Mouse (Mus musculus) hindbrain, embryonic 16.5 days (tissue): ENCODE measurements around the gene Pde10a. TPM values are rescaled to one million over a fixed set of nuclear protein-coding genes. Genes with fewer than 3 reads are reported as not detected.

ENCODE experiments used
- ATAC-seq: fragments of 200-750 bp; cut with Nextera tagmentation; 2 replicates; pipeline ENCODE4 v1.8.0; 2017; ENCODE audit warnings: moderate TSS enrichment, moderate library complexity
- H3K27ac ChIP-seq: fragments of 300-500 bp; sonication (generic); 2 replicates; pipeline ENCODE4 v1.5.1; 2014; ENCODE audit warnings: low read depth, mild to moderate bottlenecking, control low read depth, low read length, moderate library complexity
- H3K27me3 ChIP-seq: fragments of 300-500 bp; sonication (generic); replicated peaks from 2 replicates; pipeline ENCODE4 v1.6.1; 2014; ENCODE audit warnings: low read length; ENCODE audit not compliant: control insufficient read depth, insufficient read depth
- H3K36me3 ChIP-seq: fragments of 300-500 bp; sonication (generic); 2 replicates; pipeline ENCODE4 v1.6.1; 2014; ENCODE audit warnings: mild to moderate bottlenecking, low read length, moderate library complexity, mixed read lengths; ENCODE audit not compliant: control insufficient read depth, insufficient read depth
- H3K4me1 ChIP-seq: fragments of 300-500 bp; sonication (generic); 2 replicates; pipeline ENCODE4 v1.6.1; 2014; ENCODE audit warnings: low read depth, low read length; ENCODE audit not compliant: control insufficient read depth, insufficient read depth
- H3K4me2 ChIP-seq: fragments of 300-500 bp; sonication (generic); 2 replicates; pipeline ENCODE4 v1.6.1; 2014; ENCODE audit warnings: mild to moderate bottlenecking, low read length, control low read depth, moderate library complexity
- H3K4me3 ChIP-seq: fragments of 300-500 bp; sonication (generic); 2 replicates; pipeline ENCODE4 v1.5.1; 2014; ENCODE audit warnings: mild to moderate bottlenecking, low read length, control low read depth, moderate library complexity
- H3K9ac ChIP-seq: fragments of 300-500 bp; sonication (generic); 2 replicates; pipeline ENCODE4 v1.6.1; 2014; ENCODE audit warnings: low read depth, mild to moderate bottlenecking, control low read depth, low read length, moderate library complexity
- H3K9me3 ChIP-seq: fragments of 300-500 bp; sonication (generic); 2 replicates; pipeline ENCODE4 v1.6.1; 2014; ENCODE audit warnings: mild to moderate bottlenecking, low read length, moderate library complexity; ENCODE audit not compliant: control insufficient read depth
- WGBS: fragments of 180-500 bp; shearing (Covaris S2); extraction: QIAGEN DNeasy Blood & Tissue Kit; methylation state at CpG from one replicate; pipeline ENCODE4 v1.1.7; 2014; 5-methylcytosine and 5-hydroxymethylcytosine counted together
- polyA plus RNA-seq: library from polyadenylated mRNA; unstranded; fragments of >200 nt; fragmentation: Nextera tagmentation; extraction: Ambion mirVana; gene quantifications from 2 replicates; pipeline ENCODE4 v1.2.1, GENCODE M21; 2015

The Pde10a gene
- polyA plus RNA-seq, 1 experiment from 2014 or later, result 11.3 TPM

DNA sequence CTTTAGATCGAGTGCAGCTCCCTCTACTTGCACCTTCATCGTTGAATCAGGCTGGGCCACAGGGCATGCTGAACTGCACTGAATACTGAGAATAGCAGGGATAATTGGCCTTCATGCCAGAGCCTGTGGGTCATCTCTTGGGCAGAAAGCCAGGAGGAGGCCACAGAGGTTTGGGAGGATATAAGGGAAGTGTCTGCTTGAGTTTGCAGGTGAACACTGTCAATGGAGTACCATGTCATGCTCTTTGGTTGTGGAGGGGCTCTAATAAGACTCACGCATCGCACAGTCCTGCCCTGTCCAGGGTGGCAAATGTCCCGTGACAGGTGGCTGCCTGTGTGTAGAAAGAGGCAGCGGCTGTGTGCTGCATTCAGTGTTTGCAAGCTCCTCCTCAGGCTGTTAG, 433.0 kb downstream of the Pde10a start:
- Histone ChIP-seq H3K4me1 (no peaks in the 10 kb centered on the region), H3K4me3 (no peak overlapping the region), H3K27ac (no peak overlapping the region), H3K27me3 (no peaks in the 10 kb centered on the region), H3K9ac (no peak overlapping the region), H3K4me2 (no peak overlapping the region), H3K9me3 (no peaks in the 10 kb centered on the region), H3K36me3 (peaks cover 4% of the 10 kb centered on the region; the same call in 1 of the 2 replicates)
- 80% methylated on average over 6 of the region's 6 CpGs for WGBS
- ATAC-seq, result no peak

DNA sequence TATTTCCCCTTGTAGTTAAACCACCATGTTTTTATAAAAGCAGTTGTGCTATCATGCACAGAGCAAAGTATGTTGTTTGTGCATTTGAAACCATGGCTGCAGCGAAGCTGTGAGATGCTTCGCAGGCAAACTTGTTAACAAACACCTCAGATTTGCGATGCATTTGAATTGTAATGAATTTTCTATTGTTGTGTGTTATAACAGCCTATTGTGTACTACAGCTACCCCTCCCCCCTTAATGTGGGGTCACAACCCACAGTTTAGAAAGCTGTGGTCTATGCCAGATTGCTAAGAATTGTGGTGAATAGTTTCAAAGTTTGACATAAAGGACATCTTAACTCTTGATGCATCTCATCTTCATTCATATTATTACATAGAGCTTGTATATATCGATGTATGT, 435.2 kb downstream of the Pde10a start:
- Histone ChIP-seq H3K4me2 (no peak overlapping the region), H3K36me3 (no peaks in the 10 kb centered on the region), H3K27me3 (no peaks in the 10 kb centered on the region), H3K9me3 (no peaks in the 10 kb centered on the region), H3K4me3 (no peak overlapping the region), H3K9ac (no peak overlapping the region), H3K4me1 (no peaks in the 10 kb centered on the region), H3K27ac (no peak overlapping the region)
- no peak for ATAC-seq
- WGBS, result 67% methylated on average over 4 of the region's 4 CpGs

DNA sequence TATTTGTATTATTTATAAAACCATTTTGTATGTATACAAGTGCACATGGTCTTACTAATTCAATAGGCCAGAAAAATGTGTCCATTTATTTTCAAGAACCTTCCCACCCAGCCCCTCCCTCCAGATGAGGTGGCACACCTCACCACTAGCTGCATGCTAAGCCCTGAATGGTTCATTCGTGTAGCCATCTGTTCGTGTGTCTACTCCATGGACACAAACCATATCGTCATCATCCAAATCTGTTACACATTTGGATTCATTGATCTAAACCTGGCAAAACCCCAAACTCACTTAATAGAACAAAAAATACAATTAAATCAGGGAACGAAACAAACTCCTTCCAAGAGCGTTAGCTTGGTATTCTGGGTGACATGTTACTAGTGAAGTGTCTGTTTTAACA, 435.9 kb downstream of the Pde10a start:
- H3K4me3 ChIP-seq, result no peak overlapping the region
- no peak overlapping the region for H3K27ac ChIP-seq
- no peaks in the 10 kb centered on the region for H3K27me3 ChIP-seq
- 54% methylated on average over 5 of the region's 5 CpGs for WGBS
- no peak overlapping the region for H3K9ac ChIP-seq
- no peaks in the 10 kb centered on the region for H3K9me3 ChIP-seq
- no peak overlapping the region for H3K4me2 ChIP-seq
- ATAC-seq, result no peak
- 0 out of 2 replicates have a peak, but pooled peaks cover 3% of the 10 kb centered on the region for H3K36me3 ChIP-seq
- no peaks in the 10 kb centered on the region for H3K4me1 ChIP-seq

DNA sequence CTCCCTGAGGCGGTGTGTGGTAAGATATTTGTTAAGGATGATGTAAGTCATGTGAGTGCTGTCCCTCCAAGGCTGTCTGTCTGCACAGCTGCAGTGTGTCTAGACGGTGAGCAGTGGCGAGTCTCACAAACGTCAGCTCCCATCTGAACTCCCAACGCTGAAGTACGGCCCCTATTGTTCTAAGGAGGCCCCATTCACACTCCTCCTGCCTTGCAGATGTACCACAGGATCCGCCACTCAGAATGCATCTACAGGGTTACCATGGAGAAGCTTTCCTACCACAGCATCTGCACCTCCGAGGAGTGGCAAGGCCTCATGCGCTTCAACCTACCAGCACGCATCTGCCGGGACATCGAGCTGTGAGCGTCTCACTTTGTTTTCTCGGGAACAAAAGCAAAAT, 436.5 kb downstream of the Pde10a start:
- Histone ChIP-seq H3K9ac (no peak overlapping the region), H3K9me3 (no peaks in the 10 kb centered on the region), H3K27ac (no peak overlapping the region), H3K27me3 (no peaks in the 10 kb centered on the region), H3K4me3 (no peak overlapping the region), H3K4me1 (no peaks in the 10 kb centered on the region), H3K4me2 (no peak overlapping the region), H3K36me3 (peaks cover 6% of the 10 kb centered on the region; the same call in 1 of the 2 replicates)
- 32% methylated on average over 14 of the region's 14 CpGs for WGBS
- no peak for ATAC-seq

GRCm38 (mm10) chr17:8965177-8965576, 440.0 kb downstream of the Pde10a start:
- WGBS, result 90% methylated on average over 6 of the region's 6 CpGs
- peaks cover 24% of the 10 kb centered on the region for H3K36me3 ChIP-seq

DNA sequence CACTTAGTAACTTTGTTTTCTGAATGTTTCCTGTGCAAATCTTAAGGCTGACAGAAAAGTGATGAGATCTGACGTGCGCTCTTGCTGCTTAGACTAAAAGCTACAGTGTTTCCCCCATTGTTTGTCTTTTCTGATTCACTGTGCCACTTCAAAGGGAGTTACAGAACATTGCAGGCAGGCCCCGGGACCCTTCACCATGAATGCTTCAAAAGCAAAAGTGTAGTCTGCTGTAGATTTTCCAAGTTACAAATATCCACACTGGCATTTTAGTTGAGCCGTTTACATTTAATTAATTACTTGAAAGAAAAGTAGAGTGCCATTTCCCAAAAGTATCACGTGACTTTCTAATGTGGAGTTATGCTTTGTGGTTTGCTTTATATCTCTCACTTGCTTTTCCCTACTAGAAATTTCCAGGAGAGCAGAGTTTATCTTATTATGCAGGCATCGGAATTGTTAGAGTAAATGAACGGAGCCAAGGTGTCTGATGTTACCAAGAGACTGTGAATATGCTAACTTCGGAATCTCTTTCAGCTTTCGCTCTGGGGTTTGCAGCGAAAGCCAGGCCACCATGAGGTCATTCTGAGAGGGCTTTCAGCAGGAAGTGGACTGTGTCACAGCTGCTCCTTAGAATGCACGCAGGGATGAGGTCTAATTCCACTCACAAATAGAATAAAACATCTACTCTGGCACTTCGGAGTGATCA, 447.1 kb downstream of the Pde10a start:
- Histone ChIP-seq H3K27ac (no peak overlapping the region), H3K4me3 (no peak overlapping the region), H3K27me3 (no peaks in the 10 kb centered on the region), H3K36me3 (peaks cover 23% of the 10 kb centered on the region), H3K4me2 (no peak overlapping the region), H3K9me3 (no peaks in the 10 kb centered on the region), H3K4me1 (peaks cover 2% of the 10 kb centered on the region), H3K9ac (no peak overlapping the region)
- WGBS, result 20% methylated on average over 12 of the region's 12 CpGs
- no peak for ATAC-seq

More at GRCm38 (mm10) chr17:8965177-8965576, 440.0 kb downstream of the Pde10a start:
- Histone ChIP-seq H3K4me2 (no peak overlapping the region), H3K27me3 (no peaks in the 10 kb centered on the region), H3K4me3 (no peak overlapping the region), H3K27ac (no peak overlapping the region), H3K9me3 (no peaks in the 10 kb centered on the region), H3K9ac (no peak overlapping the region), H3K4me1 (no peaks in the 10 kb centered on the region)
- ATAC-seq, result no peak

- WGBS, result 65% methylated on average over 5 of the region's 5 CpGs
- H3K4me2 ChIP-seq, result no peak overlapping the region
- H3K9me3 ChIP-seq, result no peaks in the 10 kb centered on the region
- no peak overlapping the region for H3K27ac ChIP-seq
- peak; percentile 29; the same call in 1 of the 2 replicates for ATAC-seq
- H3K4me1 ChIP-seq, result peaks cover 2% of the 10 kb centered on the region
- no peak overlapping the region for H3K4me3 ChIP-seq
- H3K36me3 ChIP-seq, result peaks cover 19% of the 10 kb centered on the region
- H3K27me3 ChIP-seq, result no peaks in the 10 kb centered on the region
- H3K9ac ChIP-seq, result no peak overlapping the region
Observed at GRCm38 (mm10) chr17:8973331-8973730, 448.2 kb downstream of the Pde10a start.

DNA sequence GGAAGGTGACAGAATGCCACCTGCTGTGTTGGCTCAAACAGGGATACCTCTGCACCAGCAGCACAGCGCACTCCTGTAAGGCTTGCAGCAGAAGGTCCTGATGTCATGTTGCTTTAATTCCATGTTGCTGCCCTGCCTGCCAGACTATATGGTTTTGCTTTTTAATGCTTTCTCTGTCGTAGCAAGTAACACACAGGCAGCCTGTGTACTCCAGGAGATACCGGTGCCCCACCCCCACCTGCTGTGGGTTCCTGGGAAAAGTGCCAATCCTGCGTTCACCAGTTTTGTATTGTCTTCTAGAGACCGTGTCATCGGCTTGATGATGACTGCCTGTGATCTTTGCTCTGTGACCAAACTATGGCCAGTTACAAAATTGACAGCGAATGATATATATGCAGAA, 449.3 kb downstream of the Pde10a start:
- 0 out of 2 replicates have a peak, but pooled peaks have one; percentile 17 for ATAC-seq
- Histone ChIP-seq H3K4me1 (peaks cover 2% of the 10 kb centered on the region), H3K27ac (no peak overlapping the region), H3K27me3 (no peaks in the 10 kb centered on the region), H3K9me3 (no peaks in the 10 kb centered on the region), H3K9ac (no peak overlapping the region), H3K4me3 (no peak overlapping the region), H3K4me2 (no peak overlapping the region), H3K36me3 (peaks cover 16% of the 10 kb centered on the region)
- WGBS, result 37% methylated on average over 7 of the region's 7 CpGs

GRCm38 (mm10) chr17:8974823-8975397, 449.7 kb downstream of the Pde10a start:
- Histone ChIP-seq H3K4me1 (peaks cover 2% of the 10 kb centered on the region), H3K36me3 (peaks cover 11% of the 10 kb centered on the region; the same call in 1 of the 2 replicates), H3K27ac (no peak overlapping the region), H3K9me3 (no peaks in the 10 kb centered on the region), H3K4me2 (no peak overlapping the region), H3K27me3 (no peaks in the 10 kb centered on the region), H3K9ac (no peak overlapping the region), H3K4me3 (no peak overlapping the region)
- no peak for ATAC-seq
- WGBS, result 52% methylated on average over 6 of the region's 6 CpGs
